Mouse (Mus musculus) brain, embryonic 14.5 days (tissue): ENCODE results near the gene Bach2. TPM values are rescaled to one million over a fixed set of nuclear protein-coding genes. Genes with fewer than 3 reads are reported as not detected.

Experiments
- DNase-seq: peaks from one replicate; pipeline ENCODE4 v3.0.0-alpha.2; 2011; ENCODE audit warnings: low read depth
- CTCF ChIP-seq: fragments of 200-500 bp; IDR thresholded peaks from 2 replicates; pipeline ENCODE4 v1.5.1; 2012; ENCODE audit warnings: inconsistent platforms, mild to moderate bottlenecking, moderate library complexity, borderline replicate concordance; ENCODE audit not compliant: insufficient read depth, insufficient read length; ENCODE audit errors: extremely low read depth
- POLR2A ChIP-seq: fragments of 200-500 bp; IDR thresholded peaks from 2 replicates; pipeline ENCODE4 v1.6.1; 2012; ENCODE audit warnings: mild to moderate bottlenecking, inconsistent platforms, borderline replicate concordance; ENCODE audit not compliant: poor library complexity, insufficient read depth, insufficient read length, severe bottlenecking; ENCODE audit errors: extremely low read depth
- polyA plus RNA-seq: library from polyadenylated mRNA; depleted of rRNA; stranded (reverse); fragments of >200 nt; gene quantifications from 2 replicates; pipeline ENCODE4 v1.2.3, GENCODE M21; 2012

The Bach2 gene
- polyA plus RNA-seq, 1 experiment = 31.4 TPM

DNA sequence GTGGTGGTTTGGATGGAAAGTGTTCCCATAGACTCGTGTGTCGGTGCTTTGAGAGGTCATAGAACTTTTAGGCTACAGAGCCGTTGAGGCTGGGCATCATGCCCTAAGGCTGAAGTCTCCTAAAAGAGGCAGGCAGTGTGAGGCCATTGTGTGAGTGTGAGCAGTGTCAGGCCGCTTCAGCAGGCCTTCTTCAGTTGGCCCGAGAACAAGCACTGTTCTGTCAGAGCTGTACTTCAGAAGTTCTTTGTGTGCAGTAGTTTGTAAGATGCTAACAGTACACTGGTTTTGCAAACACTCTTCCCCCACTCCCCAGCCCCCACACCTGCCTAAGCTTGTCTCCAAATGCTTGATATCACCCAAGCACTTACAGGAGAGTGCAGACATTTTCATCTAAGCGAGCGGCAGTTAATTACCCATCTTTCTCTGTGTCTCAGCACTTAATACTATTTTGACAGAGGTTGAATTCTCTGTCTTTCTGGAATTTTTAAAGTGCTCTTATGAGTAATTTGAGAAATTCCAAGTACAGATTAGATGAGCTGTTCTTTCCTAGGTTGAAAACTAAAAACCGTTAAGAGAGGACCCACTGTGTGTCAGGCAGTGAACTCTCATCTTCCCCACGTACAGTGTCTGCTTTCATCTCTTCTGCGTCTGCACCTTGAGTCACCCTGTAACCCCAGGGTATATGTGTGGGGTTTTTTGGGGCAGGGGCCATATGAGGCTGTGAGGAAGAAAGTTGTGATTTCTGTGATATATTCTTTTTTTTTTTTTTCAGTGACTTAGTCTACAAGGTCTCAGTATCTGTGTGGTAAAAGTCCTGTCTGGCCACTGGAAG lies 136.4 kb downstream of the Bach2 start:
- DNase-seq = peak; percentile 85
- TF ChIP-seq CTCF (no peak), POLR2A (no peak)

DNA sequence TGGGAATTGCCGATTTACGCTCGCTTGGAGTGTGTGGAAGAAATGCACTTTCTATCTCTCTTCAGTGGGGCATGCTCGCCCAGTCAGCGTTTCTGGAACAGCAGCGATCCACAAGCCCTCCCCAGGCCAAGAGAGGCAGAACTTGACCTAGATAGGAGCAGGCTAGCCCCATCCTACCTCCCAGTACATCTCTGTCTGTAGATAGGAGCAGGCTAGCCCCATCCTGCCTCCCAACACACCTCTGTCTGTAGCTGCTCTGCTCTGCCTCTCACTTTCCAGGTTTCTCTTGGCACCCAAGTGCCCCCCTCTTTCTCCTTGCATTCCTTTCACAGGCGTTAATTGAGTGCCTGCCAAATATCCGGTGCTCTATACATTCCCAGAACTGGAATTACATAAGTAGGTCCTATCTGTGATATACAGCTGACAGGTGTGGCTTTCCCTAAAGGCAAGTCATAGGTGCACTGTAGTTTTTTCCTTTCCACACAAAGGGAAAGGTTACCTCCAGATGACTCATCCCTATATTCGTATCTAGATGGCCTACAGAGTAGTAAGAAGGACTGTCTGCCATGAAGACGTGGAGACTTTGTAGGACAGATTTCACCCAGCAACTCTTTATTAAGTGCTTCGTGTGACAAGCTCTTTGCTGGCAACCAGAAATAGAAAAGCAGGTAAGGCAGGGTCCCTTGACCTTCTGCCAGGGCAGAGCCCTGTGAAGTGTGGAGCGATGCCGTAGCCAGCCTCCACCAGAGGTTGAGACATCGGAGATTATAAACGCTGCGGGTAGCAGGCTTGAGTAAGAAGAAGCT lies 137.3 kb downstream of the Bach2 start:
- no peak for DNase-seq
- TF ChIP-seq CTCF (no peak), POLR2A (no peak)

DNA sequence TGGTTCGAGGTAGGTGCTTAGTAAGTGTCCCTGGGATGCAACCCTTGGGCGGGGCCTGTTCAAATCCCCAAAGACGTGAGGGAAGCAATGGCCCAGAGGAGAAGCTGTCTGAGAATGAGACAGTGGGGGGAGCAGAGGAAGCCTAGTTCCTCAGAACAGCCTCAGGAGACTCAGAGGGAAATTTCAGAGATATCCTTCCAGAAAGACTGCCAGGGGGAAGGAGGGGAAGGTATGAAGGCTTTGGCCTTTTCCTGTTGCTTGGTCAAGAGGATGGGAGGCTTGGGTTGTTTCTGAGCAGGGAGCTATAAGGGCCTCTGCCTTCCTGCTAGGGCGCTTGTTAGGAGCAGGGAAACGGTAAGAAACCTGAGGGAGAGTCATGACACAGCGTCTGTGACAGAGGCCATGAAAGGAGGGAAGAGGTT lies 137.9 kb downstream of the Bach2 start:
- no peak for DNase-seq
- TF ChIP-seq CTCF (no peak), POLR2A (no peak)

DNA sequence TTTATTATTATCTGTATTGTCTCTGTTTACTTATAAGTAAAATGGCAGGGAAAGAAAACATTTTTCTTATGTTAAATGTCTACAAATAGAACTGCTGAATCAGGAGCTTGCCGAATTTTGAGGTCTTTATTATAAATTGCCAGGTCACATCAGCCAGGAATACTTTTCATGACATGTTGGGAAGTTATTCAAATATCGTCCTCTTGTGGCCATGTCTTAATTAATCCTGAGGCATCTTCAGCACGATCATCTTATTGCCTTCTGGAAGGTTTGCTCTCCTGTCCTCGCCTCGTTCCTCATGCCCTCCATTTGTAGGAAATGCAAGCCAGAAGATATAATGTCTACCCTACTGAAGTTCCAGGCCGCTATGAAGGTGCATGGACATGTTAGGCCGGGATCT lies 140.5 kb downstream of the Bach2 start:
- no peak for TF ChIP-seq CTCF
- no peak for TF ChIP-seq POLR2A

DNA sequence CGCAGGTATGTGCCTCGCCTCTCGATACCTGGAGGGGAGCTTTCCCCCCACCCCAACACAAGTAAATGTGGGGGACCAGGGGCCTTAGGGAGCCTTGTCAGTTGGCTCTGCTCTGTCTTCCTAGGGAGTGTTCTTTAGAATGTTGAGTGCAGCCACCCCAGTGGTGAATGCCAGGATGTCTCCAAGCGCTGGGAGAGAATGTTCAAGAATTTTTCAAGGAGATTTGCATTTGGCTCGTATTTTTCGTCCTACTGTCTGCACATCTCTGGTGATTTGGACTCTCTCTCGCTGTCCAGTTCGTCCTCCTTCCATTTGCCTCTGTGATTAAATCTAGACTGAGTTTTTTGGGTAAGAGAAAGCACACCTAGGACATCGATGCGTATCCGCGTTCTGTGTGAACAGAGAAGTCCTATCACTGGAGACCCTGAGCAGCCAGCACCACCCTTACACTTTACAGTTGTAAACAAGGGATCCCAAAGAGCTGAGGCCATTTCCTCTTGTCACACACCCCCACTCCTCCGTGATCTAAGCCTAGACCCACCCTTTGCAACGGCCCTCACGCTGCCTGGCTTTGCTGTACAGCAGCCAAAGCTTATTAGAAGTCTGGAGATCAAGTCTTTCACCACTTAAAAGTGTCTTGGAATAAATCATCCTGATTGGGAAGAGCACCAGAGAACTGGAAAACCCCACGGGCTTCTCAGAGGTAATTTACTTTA lies 143.2 kb downstream of the Bach2 start:
- DNase-seq = no peak
- no peak for TF ChIP-seq POLR2A
- TF ChIP-seq CTCF = no peak

More for the DNA sequence above, 140.5 kb downstream of the Bach2 start:
- DNase-seq = no peak

DNA sequence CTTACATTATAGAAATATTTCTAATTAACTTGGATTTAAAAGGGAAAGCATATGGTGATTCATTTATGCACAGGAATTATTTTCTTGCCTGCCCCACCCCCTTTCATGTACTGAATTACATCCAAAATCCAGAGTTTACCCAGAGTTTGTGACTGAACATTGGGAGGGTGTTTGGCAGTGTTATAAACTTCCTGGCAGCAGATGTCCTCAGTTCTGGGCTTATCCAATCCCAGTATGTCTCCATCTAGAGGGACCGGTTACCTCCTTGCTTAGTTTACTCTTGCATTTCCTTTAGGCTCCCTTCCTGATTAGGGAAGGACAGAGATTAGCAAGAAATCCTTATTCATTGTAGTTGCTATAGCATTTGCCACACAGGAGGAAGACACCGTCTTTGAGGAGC lies 146.5 kb downstream of the Bach2 start:
- no peak for DNase-seq
- no peak for TF ChIP-seq CTCF
- TF ChIP-seq POLR2A = no peak

DNA sequence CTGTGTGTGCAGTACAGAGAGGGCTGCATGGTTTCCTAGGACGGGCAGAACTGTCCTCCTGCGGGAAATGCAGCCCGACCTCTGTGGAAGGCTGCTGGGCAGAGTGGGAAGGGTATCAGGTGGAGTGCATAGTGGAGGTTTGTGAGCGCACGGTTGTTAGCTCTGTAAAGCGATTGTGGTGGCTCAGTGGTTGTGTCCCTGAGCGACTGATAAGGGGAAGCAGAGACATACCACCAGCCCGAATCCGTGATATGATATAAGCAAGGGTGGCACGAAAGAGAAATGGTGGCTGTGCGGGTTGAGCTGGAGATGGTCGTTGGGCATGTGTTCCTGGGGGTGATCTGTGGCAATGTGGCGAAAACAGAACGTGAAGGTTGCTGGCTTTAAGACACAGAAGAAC lies 147.0 kb downstream of the Bach2 start:
- no peak for DNase-seq
- TF ChIP-seq POLR2A = no peak
- TF ChIP-seq CTCF = no peak

DNA sequence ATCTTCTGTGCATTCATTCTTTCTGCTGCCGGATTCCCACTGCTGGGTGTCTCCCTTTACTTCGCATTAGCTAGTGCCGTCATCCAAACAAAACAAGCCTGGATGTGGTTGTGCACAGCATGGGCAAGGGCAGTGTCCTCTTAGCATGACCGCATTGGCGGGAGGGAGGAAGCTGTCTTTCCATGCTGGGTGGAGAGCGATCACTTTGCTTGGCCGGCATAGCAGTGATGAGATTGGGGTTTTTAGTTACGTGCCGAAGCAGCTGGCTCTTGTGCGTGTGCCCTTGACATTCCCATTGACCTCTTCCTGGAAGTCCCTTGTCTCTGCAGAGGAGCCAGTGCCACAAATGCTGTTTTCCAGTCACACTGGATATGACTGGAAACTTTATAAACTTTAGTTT lies 147.7 kb downstream of the Bach2 start:
- DNase-seq = no peak
- TF ChIP-seq POLR2A (no peak), CTCF (no peak)

DNA sequence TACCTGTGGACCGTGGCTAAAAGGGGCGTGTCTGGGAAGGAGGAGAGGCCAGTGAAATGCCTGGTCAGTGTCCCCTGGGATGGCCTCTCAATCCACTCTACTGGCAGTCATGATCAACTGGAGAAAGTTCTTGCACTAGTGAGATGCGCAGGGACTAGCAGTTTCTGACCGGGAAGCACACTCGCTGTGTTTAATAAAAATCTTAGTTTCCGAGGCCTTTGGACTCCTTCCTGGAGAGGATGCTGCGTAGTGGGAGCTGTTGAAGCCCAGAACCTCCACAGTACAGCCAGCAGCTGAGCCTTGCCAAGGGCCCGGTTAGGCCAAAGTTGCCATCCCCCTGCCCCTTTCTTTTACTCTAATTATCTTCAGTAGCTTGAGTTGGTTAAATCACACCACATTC lies 148.3 kb downstream of the Bach2 start:
- DNase-seq = no peak
- TF ChIP-seq POLR2A (no peak), CTCF (no peak)

DNA sequence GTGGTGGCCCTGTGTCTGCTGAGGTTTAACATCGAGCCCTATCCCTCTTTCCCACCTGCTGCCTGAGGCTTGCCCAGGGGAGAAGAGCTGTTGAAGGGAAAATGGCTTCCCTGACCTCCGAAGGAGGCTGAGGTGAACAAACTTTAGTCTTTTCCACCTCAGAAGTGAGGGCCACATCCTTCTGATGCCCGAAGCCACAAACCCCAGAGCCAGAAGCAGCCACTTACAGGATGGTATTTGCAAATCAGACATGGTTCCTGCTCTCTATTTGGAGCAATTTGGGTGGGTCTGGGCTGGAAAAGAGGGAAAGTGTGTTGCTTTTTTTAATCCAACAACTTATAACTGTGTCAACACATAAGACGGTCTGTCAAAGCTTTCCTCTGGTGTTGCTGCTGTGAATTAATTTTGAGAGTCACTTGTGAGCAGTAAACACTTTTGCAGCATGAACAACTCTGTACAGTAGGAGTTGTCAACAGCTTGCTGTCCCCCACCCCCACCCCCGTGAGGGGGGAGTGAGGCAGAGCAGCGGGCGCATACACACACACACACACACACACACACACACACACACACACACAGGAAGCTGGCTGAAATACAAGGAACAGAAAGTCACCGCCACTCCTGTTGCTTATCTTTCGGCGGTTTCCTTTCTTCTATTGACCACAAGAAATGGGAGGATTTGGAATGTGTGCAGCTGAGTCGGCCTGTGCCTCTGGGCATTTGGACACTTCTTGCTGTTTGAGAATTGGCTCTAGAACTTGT lies 149.1 kb downstream of the Bach2 start:
- TF ChIP-seq POLR2A = no peak
- no peak for TF ChIP-seq CTCF
- DNase-seq = peak; percentile 70
